Mouse (Mus musculus) intestine, postnatal 0 days (tissue): ENCODE measurements around the gene Cldnd1. TPM values are rescaled to one million over a fixed set of nuclear protein-coding genes. Genes with fewer than 3 reads are reported as not detected.

Experiments
- ATAC-seq: fragments of 200-750 bp; cut with Nextera tagmentation; 2 replicates; pipeline ENCODE4 v1.8.0; 2017; ENCODE audit warnings: mild to moderate bottlenecking, moderate TSS enrichment, moderate library complexity
- H3K27ac ChIP-seq: fragments of 300-500 bp; sonication (generic); 2 replicates; pipeline ENCODE4 v1.5.1; 2014; ENCODE audit warnings: mild to moderate bottlenecking, low read depth, low read length, moderate library complexity
- H3K27me3 ChIP-seq: fragments of 300-500 bp; sonication (generic); replicated peaks from 2 replicates; pipeline ENCODE4 v1.6.1; 2014; ENCODE audit warnings: low read length, mixed read lengths; ENCODE audit not compliant: control insufficient read depth, insufficient read depth
- H3K36me3 ChIP-seq: fragments of 300-500 bp; sonication (generic); 2 replicates; pipeline ENCODE4 v1.6.1; 2014; ENCODE audit warnings: mild to moderate bottlenecking, moderate library complexity; ENCODE audit not compliant: control insufficient read depth, insufficient read depth
- H3K4me1 ChIP-seq: fragments of 300-500 bp; sonication (generic); replicated peaks from 2 replicates; pipeline ENCODE4 v1.6.1; 2014; ENCODE audit warnings: antibody characterized with exemption, low read length, mixed read lengths; ENCODE audit not compliant: control insufficient read depth, insufficient read depth
- H3K4me2 ChIP-seq: fragments of 300-500 bp; sonication (generic); replicated peaks from 2 replicates; pipeline ENCODE4 v1.6.1; 2014; ENCODE audit warnings: low read depth, mild to moderate bottlenecking, moderate library complexity
- H3K4me3 ChIP-seq: fragments of 300-500 bp; sonication (generic); 2 replicates; pipeline ENCODE4 v1.5.1; 2014; ENCODE audit warnings: low read depth, low read length
- H3K9ac ChIP-seq: fragments of 300-500 bp; sonication (generic); 2 replicates; pipeline ENCODE4 v1.6.1; 2014; ENCODE audit warnings: mild to moderate bottlenecking, low read depth, low read length
- H3K9me3 ChIP-seq: fragments of 300-500 bp; sonication (generic); 2 replicates; pipeline ENCODE4 v1.6.1; 2016; ENCODE audit warnings: mixed run types; ENCODE audit not compliant: control insufficient read depth
- CTCF ChIP-seq: sonication (generic); IDR thresholded peaks from 2 replicates; pipeline ENCODE4 v1.5.1; 2016; ENCODE audit warnings: low read depth, mild to moderate bottlenecking, control low read depth, antibody characterized with exemption, moderate library complexity
- WGBS: fragments of 180-500 bp; shearing (Covaris S2); extraction: QIAGEN DNeasy Blood & Tissue Kit; methylation state at CpG from one replicate; pipeline ENCODE4 v1.1.7; 2014; 5-methylcytosine and 5-hydroxymethylcytosine counted together
- polyA plus RNA-seq: library from polyadenylated mRNA; unstranded; fragments of >200 nt; fragmentation: Nextera tagmentation; extraction: Ambion mirVana; gene quantifications from 2 replicates; pipeline ENCODE4 v1.2.1, GENCODE M21; 2015

Cldnd1 gene
- polyA plus RNA-seq, 1 experiment from 2014 or later: 86.1 TPM

- Histone ChIP-seq H3K27me3 (no peaks in the 10 kb centered on the region), H3K27ac (no peak overlapping the region), H3K9ac (no peak overlapping the region), H3K4me1 (no peaks in the 10 kb centered on the region), H3K4me2 (no peak overlapping the region), H3K9me3 (no peaks in the 10 kb centered on the region), H3K4me3 (no peak overlapping the region), H3K36me3 (no peaks in the 10 kb centered on the region)
- no peak for TF ChIP-seq CTCF
- WGBS: 64% methylated on average over 20 of the region's 20 CpGs
- ATAC-seq: no peak
These were observed 41.9 kb upstream of the Cldnd1 start for GRCm38 (mm10) chr16:58685548-58686537.

GRCm38 (mm10) chr16:58688534-58688933 is 39.2 kb upstream of the Cldnd1 start:
- Histone ChIP-seq H3K27me3 (no peaks in the 10 kb centered on the region), H3K4me3 (no peak overlapping the region), H3K9ac (no peak overlapping the region), H3K27ac (no peak overlapping the region), H3K36me3 (no peaks in the 10 kb centered on the region), H3K4me1 (no peaks in the 10 kb centered on the region), H3K9me3 (no peaks in the 10 kb centered on the region), H3K4me2 (no peak overlapping the region)
- ATAC-seq: no peak
- WGBS: 94% methylated on average over 1 of the region's 1 CpGs
- TF ChIP-seq CTCF: no peak

DNA sequence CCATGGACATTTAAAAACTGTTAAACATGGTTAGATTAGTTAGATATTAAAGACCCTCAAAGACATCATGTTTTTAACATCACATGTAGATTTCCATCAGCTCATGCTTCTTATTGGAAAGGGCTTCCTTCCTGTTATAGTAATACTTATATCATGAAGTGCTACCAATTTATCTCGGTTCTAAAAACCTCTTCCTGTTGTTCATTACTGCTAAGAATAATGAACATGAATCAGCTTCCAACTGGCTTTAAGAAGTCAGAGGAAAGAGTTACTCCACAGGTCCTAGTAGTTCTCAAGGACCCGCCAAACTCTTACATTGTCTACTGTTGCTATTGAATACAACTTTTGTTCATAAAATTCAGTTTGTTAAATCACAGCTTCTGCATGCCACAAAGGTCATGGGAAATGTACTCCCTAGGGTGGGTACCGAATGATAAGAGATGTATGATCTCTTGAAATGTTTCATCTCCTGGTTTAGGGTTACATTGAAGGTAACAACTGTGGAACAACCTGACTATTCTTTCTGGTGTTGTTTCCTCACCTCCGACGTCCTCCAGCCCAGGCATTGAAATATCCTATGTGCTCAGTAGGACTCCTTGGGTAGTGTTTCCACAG is 38.0 kb upstream of the Cldnd1 start:
- Histone ChIP-seq H3K36me3 (no peaks in the 10 kb centered on the region), H3K9ac (no peak overlapping the region), H3K9me3 (no peaks in the 10 kb centered on the region), H3K4me2 (no peak overlapping the region), H3K4me3 (no peak overlapping the region), H3K27ac (no peak overlapping the region), H3K4me1 (no peaks in the 10 kb centered on the region), H3K27me3 (no peaks in the 10 kb centered on the region)
- WGBS: 76% methylated on average over 5 of the region's 5 CpGs
- TF ChIP-seq CTCF: no peak
- no peak for ATAC-seq

DNA sequence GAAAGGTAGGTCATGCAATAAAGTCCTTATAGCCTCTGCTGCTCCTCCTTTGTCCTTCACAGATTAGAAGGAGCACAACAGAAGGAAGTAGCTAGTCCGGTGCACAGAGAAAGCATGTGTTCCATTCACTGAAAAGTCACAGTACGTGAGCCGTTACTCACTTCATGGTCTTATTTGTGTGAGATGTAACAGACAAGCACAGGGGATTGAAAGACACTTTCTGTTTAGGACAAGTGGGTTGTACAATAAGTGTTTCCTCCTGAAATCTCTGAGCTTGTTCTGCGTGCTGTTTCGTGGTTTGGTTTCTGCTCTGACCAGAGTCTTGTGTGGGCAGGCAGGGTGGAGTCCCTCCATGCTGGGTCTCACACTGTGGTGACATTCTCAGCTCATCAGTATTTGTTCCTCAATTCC is 37.4 kb upstream of the Cldnd1 start:
- no peaks in the 10 kb centered on the region for H3K36me3 ChIP-seq
- H3K9me3 ChIP-seq: no peaks in the 10 kb centered on the region
- H3K27ac ChIP-seq: no peak overlapping the region
- H3K27me3 ChIP-seq: no peaks in the 10 kb centered on the region
- WGBS: 86% methylated on average over 5 of the region's 5 CpGs
- TF ChIP-seq CTCF: no peak
- no peak overlapping the region for H3K4me3 ChIP-seq
- H3K4me2 ChIP-seq: no peak overlapping the region
- no peak overlapping the region for H3K9ac ChIP-seq
- ATAC-seq: no peak
- H3K4me1 ChIP-seq: no peaks in the 10 kb centered on the region

GRCm38 (mm10) chr16:58694091-58694490 is 33.6 kb upstream of the Cldnd1 start:
- ATAC-seq: no peak
- H3K4me3 ChIP-seq: no peak overlapping the region
- no peaks in the 10 kb centered on the region for H3K36me3 ChIP-seq
- no peaks in the 10 kb centered on the region for H3K27me3 ChIP-seq
- no peaks in the 10 kb centered on the region for H3K9me3 ChIP-seq
- H3K27ac ChIP-seq: no peak overlapping the region
- no peak overlapping the region for H3K9ac ChIP-seq
- WGBS: 89% methylated on average over 5 of the region's 5 CpGs
- H3K4me2 ChIP-seq: no peak overlapping the region
- no peaks in the 10 kb centered on the region for H3K4me1 ChIP-seq
- no peak for TF ChIP-seq CTCF

DNA sequence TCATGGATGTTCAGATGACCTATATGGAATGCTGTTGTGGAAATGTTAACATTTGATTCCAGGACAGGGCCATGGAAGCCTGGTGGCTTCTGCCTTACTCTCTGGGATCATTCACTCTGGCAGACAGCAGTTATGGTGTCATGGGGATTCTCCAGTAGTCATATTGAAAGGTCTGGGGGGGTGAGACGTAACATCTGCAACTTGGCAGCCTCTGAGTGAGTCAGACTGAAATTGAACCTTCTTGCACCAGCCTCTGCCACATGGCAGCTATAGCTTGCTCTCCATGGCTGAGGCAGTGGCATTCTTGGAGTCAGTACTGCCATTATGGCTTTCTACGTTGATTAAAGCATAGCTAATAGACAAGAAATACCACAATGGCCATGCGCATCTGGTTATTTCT is 30.9 kb upstream of the Cldnd1 start:
- TF ChIP-seq CTCF: no peak
- Histone ChIP-seq H3K4me1 (no peaks in the 10 kb centered on the region), H3K4me3 (no peak overlapping the region), H3K9ac (no peak overlapping the region), H3K27me3 (no peaks in the 10 kb centered on the region), H3K4me2 (no peak overlapping the region), H3K9me3 (no peaks in the 10 kb centered on the region), H3K27ac (no peak overlapping the region), H3K36me3 (no peaks in the 10 kb centered on the region)
- no peak for ATAC-seq
- WGBS: 89% methylated on average over 3 of the region's 3 CpGs
